Mouse (Mus musculus): Measurements from ENCODE around the gene Mmp21.
A peak's percentile ranks its signal among the peaks of the same experiment; 100 is the strongest.
"Not testable (repeated sequence)": the region's sequence is repeated elsewhere in the genome, so short reads cannot be mapped to it uniquely, and the experiment has no call there.

Mmp21 gene

DNA sequence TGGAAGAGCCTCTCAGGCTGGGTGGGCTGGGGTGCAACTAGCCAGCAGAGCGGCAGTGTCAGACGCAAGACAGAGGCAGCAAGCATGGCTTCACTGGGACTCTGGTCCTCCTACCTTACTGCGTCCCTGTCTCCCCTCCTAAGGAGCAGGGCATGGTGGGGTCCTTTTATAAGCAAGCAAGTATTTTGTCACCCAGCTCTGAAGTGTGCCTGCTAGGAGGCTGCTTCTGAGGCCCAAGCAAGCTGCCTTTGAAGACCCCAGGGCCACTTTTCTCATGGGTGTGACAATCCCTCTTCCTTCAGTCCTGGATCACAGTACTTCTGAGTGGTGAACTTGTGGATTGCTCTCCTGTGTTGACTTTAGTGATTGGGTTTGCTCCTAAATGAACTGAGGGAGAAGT, at the start of gene Mmp21:
Mmp21 (minus strand) TSS at position 101 of the 400 bp plus-strand sequence.
- DNase-seq, result no peak

DNA sequence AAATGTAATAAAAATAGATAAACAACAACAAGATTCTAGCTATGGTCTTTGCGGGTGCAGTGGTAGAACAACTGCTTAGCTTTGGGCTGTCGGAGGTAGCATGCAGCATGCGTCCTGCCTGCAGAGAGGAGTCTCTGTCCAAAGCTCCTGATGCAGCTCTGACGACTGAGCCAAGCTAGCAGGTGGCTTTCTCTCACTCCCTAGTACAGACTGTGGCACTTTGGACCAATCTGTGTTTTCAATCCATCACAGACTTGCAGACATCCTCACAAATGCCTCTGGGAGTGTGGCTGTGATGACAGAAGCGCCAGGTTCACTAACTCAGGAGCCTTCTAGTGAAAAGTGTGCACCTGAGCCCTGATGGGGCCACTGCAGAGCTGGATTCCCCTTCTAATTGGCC, 49.5 kb upstream of the Mmp21 start:
- no peak for DNase-seq

DNA sequence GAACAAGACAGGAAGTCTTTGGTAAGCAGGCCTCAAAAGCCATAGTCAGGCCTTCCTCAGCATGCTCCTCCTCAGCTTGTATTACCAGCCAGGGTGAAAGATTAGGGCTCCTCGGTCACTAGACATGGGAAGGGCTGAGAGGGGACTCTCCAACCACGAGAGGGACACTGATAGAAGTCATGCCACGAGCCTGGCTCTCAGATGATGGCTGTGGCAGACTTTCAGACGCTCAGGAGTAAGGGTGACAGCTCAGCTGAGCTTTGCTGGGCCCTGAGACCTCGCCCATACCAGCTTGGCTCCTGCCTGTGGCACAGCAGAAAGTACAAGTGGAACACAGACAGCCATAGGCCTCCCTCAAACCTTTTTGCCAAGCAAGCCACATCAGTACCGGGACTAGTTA, 47.2 kb upstream of the Mmp21 start:
- DNase-seq, result no peak

DNA sequence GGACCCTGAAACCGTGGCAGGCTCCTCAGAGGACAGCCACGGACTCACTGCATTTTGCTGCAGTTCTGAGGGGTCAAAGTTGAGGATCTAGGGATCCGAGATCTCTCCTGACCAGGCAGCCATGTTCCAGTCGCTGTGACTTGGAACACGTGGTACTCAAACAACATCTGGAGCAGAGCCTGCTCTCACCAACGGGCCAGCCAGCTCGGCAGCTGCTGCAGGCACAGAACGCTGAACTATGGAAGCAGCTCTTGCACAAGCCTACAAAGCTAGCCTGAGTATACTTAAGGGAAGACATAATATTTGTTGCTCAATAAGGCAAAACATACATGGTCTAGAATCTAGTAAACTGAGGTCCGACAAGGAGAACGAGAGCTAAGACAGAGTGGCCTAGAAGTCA, 45.7 kb upstream of the Mmp21 start:
- DNase-seq, result peak in 1 of 2 experiments; percentile 24

DNA sequence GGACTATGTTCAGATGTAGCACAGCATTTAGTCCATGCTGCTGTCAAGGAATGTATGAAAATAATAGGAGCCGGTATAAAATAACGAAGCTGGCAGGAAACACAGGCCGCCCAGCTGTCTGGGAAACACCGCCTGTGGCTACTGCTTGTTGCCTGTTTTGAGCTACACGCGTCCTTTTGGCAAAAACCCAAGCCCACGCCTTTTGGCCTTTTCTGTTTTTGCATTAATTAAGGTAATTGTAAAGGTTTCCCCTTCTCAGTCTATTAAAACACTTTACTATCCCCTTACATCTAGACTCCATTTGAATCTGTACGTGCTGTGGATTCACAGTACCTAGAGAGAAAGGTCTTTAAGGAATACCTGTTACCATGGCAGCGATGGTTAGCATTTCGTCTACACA, 45.0 kb upstream of the Mmp21 start:
- DNase-seq, result no peak

DNA sequence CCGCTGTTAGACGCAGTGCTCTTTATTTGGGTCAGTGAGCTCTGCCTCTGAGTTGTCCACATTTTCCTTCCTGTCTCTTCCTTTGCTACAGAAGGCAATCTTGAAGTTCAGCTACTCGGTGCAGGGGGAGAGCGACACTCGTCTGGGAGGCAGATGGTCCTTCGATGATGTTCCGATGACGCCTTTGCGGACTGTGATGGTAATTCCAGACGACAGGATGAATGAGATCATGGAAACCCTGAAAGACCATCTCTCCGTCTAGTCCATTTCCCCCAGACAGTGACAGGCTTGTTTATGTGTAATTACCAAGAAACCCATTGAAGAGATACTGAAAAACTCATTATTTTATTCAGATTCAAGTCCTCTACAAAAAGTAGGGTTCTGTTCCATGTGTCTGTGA, 40.8 kb upstream of the Mmp21 start:
- DNase-seq, result no peak

DNA sequence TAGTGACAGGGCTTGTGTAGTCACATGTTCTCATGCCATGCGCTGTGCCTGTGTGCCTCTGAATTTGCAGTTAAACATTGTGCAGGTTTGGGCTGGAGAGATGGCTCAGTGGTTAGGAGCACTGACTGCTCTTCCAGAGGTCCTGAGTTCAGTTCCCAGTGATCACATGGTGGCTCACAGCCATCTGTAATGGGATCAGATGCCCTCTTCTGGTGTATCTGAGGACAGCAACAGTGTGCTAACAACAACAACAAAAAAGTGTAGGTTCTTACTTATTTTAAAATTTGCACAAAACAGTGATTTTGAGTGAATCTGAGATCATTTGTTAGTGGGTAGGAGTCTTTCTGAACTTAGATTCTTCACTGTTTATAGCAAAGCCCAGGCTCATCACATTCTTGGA, 38.7 kb upstream of the Mmp21 start:
- DNase-seq, result no peak

DNA sequence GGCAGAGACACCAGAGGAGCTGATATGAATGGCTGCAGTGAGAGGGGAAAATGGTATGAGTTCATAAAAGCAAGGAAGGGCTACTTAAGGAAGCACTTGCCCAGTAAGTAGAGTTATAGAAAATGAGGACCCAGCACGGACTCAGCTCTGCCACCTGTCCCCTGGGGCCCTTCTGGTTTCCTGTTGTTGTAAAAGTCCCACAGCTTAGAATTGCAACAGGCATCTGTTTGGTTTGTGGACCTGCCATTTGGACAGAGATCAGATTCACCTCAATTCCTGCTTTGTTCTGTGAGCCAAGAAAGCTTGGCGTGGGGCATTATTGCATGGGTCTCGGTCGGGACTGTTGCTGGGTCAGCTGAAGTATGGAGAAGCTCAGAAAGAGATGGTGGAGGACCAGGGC, 35.5 kb upstream of the Mmp21 start:
- DNase-seq, result no peak

DNA sequence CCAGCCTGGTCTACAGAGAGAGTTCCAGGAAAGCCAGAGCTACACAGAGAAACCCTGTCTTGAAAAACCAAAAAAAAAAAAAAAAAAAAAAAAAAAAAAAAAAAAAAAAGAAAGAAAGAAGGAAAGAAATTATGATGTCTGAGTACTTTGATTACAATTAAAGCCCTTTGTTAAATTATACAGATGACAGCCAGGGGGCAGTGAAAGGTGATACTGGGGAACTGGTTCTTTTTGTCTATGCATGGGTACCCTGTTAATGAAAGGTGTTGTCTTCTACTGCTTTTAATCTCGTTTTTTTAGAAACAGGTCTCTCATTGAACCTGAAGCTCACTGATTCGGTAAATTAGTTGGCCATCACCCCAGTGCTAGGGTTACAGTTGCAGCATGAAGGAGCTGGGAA, 27.4 kb upstream of the Mmp21 start:
- DNase-seq, result no peak

DNA sequence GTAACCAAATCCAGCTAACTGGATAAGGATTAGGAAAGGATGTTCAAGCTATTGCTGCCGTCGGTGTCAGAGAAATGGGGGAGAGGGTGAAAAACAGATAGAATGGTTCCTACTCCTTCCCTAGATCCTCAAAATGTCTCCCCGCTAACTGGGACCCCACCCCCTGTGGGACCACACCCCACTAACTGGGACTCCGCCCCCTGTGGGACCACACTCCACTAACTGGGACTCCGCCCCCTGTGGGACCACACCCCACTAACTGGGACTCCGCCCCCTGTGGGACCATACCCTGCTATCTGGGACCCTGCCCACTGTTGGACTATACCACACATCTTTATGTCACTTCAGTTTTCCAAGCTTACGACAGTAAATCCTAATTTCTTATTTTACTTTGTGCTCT, 24.0 kb upstream of the Mmp21 start:
- DNase-seq, result no peak

DNA sequence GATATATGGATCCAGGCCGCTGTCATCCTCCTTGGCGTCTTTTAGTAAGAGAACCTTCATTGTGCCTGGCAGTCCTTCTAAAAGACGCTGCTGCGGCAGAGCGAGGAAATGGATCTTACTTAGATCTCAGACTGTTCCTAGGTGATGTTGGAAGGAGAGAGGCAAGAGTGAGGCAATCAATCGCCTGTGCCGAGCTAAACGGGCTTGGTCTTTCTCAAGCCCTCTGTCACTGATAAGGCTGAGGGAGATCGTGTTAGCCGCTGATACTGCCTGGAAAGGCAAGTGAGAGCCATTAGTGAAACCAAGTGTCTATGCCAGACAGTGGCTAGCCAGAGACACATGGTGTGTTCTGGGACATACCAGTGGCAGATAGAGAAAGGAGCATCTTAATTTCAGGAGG, 22.5 kb upstream of the Mmp21 start:
- no peak for DNase-seq

DNA sequence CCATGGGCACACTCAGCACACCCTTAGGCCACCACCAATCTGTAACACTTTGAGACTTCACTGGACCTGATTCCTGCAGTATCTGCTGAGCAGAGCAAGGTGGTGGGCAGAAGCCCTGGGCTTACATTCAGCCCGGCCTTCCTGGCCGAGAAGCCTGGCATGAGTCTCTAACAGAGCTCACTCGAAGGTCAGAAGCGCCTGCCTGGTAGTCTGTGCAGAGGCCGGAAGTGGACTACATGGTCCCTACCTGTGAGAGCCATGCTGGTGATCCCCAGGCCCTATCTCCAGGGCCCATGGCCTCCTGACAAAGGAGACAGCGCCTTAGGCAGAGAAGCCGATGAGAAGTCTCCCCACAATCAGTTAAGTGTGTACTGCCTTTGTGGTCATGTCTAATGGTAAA, 21.5 kb upstream of the Mmp21 start:
- DNase-seq, result no peak

DNA sequence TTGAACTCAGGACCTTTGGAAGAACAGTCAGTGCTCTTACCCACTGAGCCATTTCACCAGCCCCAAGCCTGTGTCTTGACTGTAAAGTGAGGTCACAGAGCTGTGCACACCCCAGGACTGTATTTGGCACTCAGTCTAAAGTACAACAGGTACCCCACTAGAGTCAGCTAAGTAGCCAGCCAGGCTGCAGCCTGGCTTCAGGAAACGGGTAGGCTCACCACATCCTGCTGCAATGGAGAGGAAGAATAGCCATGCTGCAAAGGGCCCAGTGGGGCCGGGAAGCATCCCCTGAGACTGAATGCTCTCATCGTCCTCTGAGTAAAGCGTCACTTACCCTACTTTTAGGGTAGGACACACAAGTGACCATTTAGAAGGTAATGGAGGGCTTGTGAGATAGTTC, 20.0 kb upstream of the Mmp21 start:
- no peak for DNase-seq

DNA sequence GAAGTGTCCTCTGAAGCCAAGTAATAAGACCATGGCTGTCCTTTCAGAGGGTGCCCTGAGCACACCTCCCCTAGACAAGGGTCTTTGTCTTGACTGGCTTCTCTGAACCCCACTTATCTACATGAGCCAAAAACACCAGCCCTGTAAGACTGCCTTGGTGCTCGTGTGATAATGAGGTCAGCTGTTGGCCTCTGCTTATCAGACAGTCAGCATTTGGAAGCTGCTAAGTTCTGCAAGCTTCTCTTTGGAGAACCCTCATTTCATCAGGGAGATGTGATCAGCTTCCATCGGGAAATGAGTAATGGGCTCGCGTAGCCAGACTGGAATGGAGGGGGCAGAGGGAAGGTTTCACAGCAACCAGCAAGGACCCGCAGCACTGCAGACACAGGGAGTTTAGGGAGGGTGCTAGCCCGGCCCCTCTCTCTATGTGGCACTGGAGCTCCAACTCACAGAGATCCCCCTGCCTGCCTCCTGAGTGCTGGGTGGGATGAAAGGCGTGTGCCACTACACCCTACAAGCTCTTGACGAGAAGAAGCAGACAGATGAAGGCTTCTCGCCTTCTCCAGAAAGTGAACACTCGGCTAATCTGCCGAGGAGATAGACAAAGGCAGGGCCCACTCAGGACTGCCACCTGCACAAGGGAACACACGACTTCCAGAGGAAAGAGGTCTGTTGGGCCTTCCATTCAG, 18.3 kb upstream of the Mmp21 start:
- no peak for DNase-seq

DNA sequence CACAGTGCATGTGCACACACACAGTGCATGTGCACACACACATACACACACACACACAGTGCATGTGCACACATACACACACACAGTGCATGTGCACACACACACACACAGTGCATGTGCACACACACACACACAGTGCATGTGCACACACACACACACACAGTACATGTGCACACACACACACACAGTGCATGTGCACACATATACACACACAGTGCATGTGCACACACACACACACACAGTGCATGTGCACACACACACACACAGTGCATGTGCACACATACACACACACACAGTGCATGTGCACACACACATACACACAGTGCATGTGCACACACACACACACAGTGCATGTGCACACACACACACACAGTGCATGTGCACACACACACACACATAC, 5.8 kb upstream of the Mmp21 start:
- DNase-seq, result not testable (repeated sequence)

DNA sequence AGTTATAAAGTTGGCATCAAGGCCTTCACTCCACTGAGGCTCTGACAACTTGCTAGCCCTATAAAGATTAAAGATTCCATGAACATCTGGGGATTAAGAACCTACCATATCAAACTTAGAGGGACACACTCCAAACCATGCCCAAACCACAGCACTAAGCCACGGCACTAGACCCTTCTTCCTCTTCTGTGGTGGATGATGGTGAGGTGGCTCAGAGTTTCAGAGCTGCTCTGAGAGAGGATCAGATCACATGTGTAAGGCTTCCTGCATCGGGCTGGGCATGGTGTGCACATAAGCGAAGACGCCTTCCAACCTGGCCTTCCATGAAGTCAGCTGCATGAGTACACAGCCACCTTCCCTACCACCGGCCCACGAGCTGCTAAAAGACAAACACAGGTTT, 4.8 kb upstream of the Mmp21 start:
- no peak for DNase-seq

DNA sequence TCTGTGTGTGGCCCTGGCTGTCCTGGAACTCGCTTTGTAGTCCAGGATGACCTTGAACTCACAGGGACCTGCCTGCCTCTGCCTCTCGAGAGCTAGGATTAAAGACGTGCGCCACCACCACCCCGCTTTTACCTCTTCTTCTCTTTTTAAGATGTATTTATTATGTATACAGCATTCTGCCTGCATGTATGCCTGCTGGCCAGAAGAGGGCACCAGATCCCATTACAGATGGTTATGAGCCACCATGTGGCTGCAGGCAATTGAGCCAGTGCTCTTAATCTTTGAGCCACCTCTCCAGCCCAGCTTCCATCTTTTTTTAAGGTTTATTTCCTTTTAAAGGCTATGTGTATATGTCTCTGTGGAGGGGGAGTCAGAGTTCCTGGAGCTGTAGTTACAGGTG, 4.2 kb upstream of the Mmp21 start:
- no peak for DNase-seq

DNA sequence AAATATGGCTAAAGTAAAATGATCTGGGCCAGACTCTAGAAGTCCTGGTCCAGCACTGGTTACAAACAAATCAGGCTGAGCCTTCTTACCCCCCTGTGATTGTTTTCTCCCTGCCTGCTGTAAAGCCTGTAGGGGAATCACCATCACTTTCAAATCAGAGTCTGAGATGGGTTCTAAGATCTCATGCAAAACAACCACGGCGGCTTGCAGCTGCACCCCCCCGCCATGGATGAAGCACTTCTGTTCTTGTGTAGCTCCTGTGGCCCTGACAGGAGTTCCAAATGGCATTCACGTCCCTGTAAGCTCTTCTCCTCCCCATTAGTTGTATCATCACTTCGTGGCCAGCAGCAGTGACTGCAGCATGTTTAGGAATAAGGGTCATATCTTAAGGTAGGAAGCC, 3.8 kb upstream of the Mmp21 start:
- DNase-seq, result no peak

DNA sequence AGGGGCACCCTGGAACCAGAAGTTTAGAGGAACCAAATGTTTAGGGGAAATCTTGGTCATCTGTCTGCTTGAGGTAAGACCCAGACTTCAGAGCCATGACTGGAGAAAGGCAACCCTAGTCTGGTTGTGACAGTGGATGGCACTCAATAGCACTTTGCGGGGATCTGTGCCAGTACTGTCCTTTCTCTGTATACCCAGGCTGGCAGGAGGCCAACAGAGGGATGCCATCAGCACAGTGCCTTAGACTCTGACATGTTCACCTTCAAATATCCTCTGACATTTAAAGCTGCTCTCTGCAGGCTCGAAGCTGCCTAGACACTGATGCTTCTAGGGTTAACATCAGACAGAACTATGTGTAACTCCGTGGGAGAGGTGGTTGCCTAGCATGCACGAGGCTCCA, 422 bp downstream of the Mmp21 start:
- no peak for DNase-seq

DNA sequence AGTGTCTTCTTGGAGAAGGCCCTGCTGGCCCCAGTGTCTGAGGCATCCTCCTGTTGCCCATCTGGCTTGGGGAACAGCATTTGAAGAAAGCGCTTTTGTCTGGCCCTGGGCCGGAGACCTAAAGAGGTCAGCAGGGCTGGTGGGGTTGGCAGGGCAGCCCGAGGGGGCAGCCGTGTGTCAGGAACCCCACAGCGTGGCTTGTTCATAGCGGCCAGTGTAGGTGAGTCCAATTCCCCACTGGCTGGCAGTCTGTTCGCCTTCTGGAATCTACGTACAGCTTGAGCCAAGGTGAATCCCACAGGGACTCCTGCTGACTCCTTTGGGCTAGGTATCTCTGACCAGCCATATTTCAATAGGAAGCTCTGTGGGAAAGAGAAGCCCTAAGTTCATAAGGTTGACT, 1.1 kb downstream of the Mmp21 start:
- no peak for DNase-seq

DNA sequence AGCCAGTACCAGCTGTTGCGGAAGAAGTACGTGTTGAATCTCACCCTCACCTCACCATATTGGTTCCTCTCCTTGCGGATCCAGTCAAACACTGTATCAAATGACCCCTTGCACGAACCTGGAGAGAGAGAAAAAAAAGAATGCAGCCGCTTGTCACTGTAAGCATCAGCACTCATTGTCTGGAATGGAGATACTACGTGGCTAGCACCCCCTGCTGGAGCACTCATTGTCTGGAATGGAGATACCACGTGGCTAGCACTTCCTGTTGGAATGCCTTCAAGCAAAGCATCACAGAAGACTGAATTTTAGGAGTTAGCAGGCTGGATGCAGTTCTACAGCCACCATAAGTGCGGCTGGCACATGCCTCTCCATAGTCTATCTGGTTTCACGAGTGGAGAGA, 3.9 kb downstream of the Mmp21 start:
- DNase-seq, result no peak

DNA sequence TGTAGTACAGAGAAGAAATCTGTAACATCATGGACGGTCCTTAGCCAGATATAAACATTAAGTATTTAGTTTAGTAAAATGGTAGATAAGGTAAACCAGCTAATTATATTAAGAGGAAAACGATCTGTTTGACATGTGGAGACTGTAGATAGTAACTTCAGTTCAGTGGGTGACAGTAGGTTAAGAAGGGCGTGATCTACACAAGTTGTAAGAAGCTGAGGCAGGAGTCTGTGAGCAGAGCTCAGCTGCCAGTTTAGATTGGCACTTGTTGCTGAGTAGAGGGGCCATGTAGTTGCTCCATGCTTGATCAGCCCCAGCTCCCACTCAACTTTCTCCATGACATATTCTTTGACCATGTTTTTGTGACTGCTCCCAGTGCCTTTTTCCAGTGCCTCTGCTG, 9.0 kb downstream of the Mmp21 start:
- DNase-seq, result no peak

DNA sequence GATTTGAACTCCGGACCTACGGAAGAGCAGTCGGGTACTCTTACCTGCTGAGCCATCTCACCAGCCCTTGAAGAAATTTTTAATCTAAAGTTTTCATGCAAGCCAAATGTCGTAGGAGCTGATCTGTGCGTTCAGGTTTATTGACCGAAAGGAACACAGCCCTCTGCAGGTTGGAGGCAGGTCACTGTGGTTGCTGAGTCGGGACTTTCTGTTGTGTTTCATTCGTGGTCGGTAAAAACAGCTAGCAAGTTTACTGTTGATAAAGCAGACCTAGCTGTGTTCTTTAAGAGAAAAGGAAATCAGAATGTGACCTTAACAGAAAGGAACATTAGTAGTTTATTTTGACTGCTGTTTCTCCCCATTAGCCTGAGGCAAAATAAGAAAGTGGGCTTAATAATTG, 9.9 kb downstream of the Mmp21 start:
- no peak for DNase-seq

DNA sequence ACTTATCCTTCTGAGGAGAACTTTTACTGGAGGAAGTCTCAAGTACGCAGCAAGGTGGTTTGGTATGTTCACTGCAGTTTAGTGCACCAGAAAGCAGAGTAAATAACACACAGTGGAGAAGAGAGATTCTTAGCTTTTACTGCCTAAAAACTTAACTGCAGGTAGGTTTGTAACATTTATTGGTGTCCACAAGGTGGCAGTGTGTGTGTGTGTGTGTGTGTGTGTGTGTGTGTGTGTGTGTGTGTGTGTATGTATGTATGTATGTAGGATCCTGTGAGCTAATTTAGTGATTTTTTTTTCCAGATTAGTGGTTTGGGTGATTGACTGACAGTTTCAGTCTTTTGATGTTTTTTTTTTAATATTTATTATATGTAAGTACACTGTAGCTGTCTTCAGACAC, 10.8 kb downstream of the Mmp21 start:
- DNase-seq, result no peak

DNA sequence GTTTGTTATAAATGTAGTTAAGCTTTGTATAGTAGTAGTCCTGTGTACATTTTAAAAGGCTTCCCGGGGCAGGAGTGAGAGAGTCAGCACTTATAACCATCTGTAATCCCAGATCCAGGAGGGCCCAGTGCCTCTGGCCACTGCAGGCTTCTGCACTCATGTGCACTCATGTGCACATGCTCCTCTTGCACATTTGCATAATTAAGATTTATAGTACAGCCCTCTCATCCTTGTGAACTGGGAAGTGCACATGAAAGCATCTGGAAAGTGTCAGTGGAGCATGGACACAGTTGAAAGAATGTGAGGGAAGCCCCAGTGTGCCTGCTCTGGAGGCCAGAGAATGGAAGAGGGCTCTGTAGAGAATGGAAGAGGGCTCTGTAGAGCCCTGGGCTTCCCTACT, 17.4 kb downstream of the Mmp21 start:
- no peak for DNase-seq

DNA sequence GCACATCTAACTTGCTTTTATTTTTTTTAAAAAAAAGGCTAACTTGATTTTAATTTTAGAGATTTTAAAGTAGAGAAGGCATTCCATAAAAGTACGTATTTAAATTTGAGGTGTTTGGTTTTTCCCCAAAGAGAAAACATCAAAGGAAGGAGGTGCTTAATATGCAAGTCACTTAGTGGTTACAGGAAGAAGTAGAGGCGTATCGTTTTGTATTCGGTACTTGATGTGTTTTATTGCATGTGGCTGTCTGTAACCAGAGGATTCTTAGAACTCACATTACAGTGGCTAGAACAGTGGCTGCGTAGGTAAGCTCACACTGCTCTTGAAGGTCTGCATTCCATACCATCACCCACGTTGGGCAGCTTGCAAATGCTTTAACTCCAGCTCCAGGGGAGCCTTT, 34.1 kb downstream of the Mmp21 start:
- no peak for DNase-seq

All from lung, adult 18-20 months (tissue).